ENCODE assay signal across 20 mouse cellular contexts in genomic region chr9:70473400-70473799, GRCm38 (mm10).
"Had no signal": no experiment of that assay in that cellular context is flagged by ENCODE, and none has a peak within 500 bp of the region (broad histone marks: within the 10 kb centered on the region; RNA-seq: fewer than 3 reads in every experiment).

No protein-coding gene starts in this region.

- H3K4me3 ChIP-seq: midbrain, embryonic 10.5 days; midbrain, embryonic 12.5 days; myocyte; neural tube, embryonic 13.5 days; neural tube, embryonic 15.5 days; stomach, embryonic 15.5 days had no signal

- H3K4me1 ChIP-seq: midbrain, embryonic 10.5 days; midbrain, embryonic 12.5 days; neural tube, embryonic 13.5 days; neural tube, embryonic 15.5 days; stomach, embryonic 15.5 days had no signal

- H3K27ac ChIP-seq: midbrain, embryonic 10.5 days; midbrain, embryonic 12.5 days; neural tube, embryonic 13.5 days; neural tube, embryonic 15.5 days; stomach, embryonic 15.5 days; stomach, postnatal 0 days had no signal

- DNase-seq: lung, adult 18-20 months; lung, embryonic 14.5 days; lung, postnatal 10 days; lung, postnatal 4 days; midbrain, embryonic 14.5 days; retina, postnatal 1 day; right cerebral cortex, adult 18-20 months; right cerebral cortex, postnatal 25 days; right cerebral cortex, postnatal 4 days; thymus, adult 2 months; thymus, postnatal 25 days; thymus, postnatal 4 days had no signal

- H3K4me2 ChIP-seq: lung, embryonic 14.5 days; midbrain, embryonic 12.5 days; neural tube, embryonic 13.5 days; neural tube, embryonic 15.5 days; stomach, embryonic 15.5 days had no signal

- H3K27me3 ChIP-seq: midbrain, embryonic 12.5 days; neural tube, embryonic 13.5 days; neural tube, embryonic 15.5 days; stomach, embryonic 15.5 days had no signal

- H3K9ac ChIP-seq: lung, embryonic 14.5 days; midbrain, embryonic 12.5 days; neural tube, embryonic 13.5 days; neural tube, embryonic 15.5 days; stomach, embryonic 15.5 days had no signal

- H3K9me3 ChIP-seq: midbrain, embryonic 10.5 days; midbrain, embryonic 12.5 days; neural tube, embryonic 13.5 days; neural tube, embryonic 15.5 days; stomach, embryonic 15.5 days had no signal

- ATAC-seq: midbrain, embryonic 16.5 days had no signal
